Mouse (Mus musculus) kidney, adult 2 months (tissue): ENCODE data around the gene Sox11.

ENCODE experiments used
- CTCF ChIP-seq: fragments of 200-500 bp; conservative IDR thresholded peaks from 2 replicates; pipeline ENCODE4 v1.5.1; 2011; ENCODE audit warnings: low read depth, mild to moderate bottlenecking, control low read depth, low read length, moderate library complexity, mixed read lengths; ENCODE audit not compliant: insufficient read depth, insufficient read length
- POLR2A ChIP-seq: fragments of 200-500 bp; IDR thresholded peaks from one replicate; pipeline ENCODE4 v1.6.1; 2011; ENCODE audit warnings: low read depth, low read length, control low read depth

DNA sequence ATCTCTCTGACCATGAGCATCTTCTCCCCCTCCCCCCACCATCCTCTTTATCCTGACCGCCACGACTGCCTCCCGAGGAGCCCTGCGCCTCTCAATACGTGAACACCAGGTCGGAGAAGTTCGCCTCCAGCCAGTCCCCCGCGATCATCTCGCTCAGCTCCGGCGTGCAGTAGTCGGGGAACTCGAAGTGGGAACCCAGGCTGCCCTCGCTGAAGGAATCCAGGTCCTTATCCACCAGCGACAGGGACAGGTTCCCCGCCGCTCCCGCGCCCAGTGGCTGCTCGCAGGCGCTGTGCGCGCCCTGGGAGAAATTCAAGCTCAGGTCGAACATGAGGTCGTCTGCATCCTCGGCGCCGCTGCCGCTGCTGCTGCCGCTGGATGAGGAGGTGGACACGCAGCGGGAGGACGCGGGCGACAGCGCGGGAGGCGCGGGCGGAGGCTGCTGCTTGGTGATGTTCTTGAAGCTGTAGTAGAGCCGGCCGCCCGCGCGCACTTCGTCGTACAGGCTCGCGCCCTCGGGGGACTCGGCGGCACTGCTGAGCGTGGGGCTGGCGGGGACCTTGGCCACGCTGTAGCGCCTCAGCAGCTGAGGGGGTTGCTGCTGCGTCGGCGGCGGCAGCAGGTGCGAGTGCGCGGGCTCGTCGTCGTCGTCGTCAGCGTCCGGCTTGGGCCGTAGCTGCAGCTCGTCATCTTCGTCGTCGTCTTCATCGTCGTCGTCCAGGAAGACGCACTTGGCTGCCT lies 1.1 kb downstream of the Sox11 start:
- TF ChIP-seq CTCF (no peak), POLR2A (no peak)
